Mouse (Mus musculus) heart, adult 18-20 months (tissue): ENCODE measurements around the gene Nsf. TPM values are rescaled to one million over a fixed set of nuclear protein-coding genes. Genes with fewer than 3 reads are reported as not detected.
"Not testable (repeated sequence)": the region's sequence is repeated elsewhere in the genome, so short reads cannot be mapped to it uniquely, and the experiment has no call there.

Experiments
- DNase-seq, 2 experiments: peaks; one replicate each; pipeline ENCODE4 v3.0.0; 2021 to 2022; ENCODE audit warnings: mixed read lengths in 1 of 2
- total RNA-seq, 2 experiments: library from RNA; stranded (reverse); gene quantifications; 2 replicates each; pipeline ENCODE4 v1.2.3; 2021

The Nsf gene
- total RNA-seq, 2 experiments from 2014 or later: 23.8 to 33.2 TPM

GRCm38 (mm10) chr11:103892831-103893230, 61.0 kb downstream of the Nsf start:
- DNase-seq: no peak

DNA sequence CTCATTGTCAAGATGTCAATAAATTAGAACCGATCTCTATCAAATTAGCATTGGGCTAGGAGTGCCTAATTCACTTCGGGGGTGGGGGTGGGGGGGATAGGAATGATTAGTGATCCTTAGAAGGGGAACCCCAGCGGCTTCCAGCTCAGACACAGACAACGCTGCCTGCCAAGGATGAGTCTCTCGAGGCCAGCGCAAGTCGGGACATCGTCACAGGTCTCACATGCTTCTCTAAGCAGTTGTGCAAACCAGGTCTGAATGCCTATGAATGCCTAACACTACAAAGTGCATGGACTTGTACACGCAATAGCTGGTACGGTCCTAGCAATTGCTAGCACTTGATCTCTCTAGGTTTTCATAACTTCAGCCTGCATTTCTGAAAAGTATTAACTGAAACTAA, 62.1 kb downstream of the Nsf start:
- no peak for DNase-seq

DNA sequence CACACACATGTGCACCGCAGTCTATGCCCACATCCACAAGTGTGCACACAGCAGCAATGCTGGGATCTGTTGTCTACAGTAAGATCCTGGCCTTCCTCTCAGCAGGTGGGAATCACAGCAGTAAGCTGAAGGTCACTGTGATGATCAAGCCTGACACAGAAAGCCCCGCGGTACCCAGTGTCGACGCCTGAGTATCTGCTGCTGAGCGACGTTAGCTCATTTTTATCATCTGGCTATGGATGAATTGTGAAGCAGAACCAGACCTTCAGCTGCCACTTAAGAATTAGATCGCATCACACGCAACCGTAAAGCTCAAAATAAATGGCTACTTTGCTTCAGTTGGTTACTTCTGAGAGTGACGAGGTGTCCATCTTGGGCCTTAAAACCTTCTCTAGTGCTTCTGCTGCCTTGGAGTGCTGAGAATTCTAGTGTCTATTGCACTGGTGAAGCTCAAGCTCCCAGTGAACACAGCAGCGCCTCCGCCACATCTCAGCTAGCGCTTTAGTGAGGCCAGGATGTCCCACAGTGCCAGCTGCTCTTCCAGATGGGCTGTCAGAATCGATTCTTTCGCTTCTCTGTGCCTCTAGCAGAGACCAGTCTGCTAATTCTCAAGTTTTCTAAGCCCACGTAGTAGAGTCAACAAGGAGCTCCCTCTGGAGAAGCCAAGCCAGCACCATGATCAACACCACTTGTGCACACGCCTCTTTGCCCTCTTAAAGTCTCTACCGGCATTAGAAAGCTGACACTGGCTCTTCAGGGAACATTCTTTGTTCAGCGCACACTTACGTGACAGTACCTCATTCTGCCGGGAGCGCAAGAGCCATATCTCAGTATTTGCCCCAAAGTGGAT, 63.3 kb downstream of the Nsf start:
- no peak for DNase-seq

DNA sequence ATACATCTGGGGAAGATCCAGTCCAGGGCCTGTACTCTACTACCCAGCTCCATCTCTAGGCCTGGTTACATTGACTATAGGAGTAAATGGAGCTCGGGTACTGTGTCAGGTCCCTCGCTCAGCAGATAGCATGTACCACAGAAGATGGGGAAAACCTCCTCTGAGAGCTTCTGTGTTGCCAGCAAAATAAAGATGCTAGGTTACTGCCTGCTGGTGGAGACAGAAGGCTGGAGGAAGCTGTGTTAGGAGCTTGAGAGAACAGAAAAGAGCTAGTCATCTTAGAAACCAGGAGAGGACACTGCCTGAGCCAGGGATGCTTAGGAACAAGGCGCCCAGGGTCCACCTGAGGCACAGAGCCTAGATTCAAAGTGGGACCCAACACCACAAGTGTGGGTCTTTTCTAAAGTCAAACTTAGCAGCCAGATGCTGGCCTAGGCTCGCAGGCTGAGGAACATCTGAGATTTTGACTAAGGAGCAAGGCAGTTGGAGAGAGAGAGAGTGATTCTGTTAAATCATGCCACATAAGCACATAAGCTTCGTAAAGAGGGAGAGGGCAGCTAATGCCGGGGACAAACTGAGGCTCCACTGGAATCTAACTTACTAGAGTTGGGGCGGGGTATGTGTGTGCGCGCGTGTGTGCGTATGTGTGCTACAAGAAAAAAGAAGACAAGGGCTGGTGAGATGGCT, 66.0 kb downstream of the Nsf start:
- DNase-seq: no peak

GRCm38 (mm10) chr11:103884749-103885383, 69.0 kb downstream of the Nsf start:
- DNase-seq: no peak

- no peak for DNase-seq
Observed at GRCm38 (mm10) chr11:103883793-103884192, 70.1 kb downstream of the Nsf start.

- DNase-seq: not testable (repeated sequence)
Observed at GRCm38 (mm10) chr11:103879476-103879875, 74.4 kb downstream of the Nsf start.

GRCm38 (mm10) chr11:103878441-103878840, 75.4 kb downstream of the Nsf start:
- no peak for DNase-seq

DNA sequence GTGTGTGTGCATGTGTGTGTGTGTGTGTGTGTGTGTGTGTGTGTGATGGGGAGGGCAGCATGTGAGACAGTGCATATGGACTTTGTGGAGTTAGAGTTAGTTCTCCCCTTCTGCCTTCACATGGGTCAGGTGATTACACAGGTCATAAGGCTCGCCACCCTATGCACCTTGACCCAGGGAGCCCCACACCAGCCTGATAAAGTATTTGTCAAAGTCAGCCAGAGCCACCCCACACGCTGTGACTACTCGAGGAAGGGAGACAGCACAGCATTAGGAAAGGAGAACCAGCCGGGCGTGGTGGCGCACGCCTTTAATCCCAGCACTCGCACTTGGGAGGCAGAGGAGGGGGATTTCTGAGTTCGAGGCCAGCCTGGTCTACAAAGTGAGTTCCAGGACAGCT, 83.5 kb downstream of the Nsf start:
- no peak for DNase-seq

DNA sequence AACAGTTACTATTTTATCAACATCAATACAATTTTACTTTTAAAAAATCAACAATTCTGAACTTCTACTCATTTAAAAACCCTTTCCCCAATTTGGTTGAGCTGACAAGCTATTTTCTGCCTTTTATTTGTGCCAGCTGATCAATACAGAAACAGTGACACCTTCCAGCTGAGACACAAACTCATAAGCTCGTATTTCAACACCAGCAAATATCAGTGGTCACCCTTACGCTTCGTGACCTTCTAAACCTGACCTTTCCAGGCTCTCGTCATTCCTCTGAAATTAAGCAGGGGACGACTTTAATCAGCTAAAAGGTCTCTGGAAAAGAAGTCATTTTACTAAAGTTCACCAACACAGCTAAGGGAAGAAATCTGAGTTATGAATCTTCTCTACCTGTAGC, 86.2 kb downstream of the Nsf start:
- no peak for DNase-seq

GRCm38 (mm10) chr11:103865346-103865745, 88.5 kb downstream of the Nsf start:
- DNase-seq: no peak

DNA sequence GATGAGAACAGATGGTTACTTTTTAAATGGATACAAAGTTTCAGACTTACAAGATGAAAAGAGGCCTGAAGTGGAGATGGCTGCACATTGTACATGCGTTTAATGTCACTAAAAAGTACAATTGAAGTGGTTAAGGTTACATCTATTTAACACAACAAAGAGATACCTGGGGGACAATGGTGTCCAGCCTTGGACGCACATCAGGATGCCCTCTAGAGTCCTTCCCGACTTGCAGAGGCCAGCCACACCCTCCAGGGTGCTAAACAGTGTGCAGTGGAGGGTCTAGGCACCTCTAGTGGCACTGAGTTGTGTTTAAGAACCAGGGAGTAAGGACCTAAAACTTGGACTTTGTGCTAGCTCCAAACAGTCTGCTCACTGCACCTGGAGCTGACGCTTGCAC, 89.4 kb downstream of the Nsf start:
- no peak for DNase-seq

DNA sequence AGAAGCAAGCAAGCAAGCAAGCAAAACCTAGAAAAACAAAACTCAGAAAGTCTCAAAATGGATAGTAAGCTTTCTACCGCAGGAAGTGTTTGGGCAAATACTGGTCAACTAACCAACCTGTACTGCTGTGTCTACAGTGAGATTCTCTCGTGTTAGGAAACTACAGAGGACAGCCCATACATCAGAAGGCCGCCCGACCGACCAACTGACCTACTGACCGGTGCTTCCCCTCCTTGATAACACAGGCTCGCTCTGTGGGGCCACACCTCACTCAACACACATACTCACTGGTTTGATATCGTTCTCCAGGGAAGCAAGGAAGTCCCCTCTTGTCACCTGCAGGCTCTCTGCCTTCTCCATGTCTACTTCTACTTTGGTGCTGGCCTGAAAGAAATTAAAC, 90.9 kb downstream of the Nsf start:
- DNase-seq: no peak

DNA sequence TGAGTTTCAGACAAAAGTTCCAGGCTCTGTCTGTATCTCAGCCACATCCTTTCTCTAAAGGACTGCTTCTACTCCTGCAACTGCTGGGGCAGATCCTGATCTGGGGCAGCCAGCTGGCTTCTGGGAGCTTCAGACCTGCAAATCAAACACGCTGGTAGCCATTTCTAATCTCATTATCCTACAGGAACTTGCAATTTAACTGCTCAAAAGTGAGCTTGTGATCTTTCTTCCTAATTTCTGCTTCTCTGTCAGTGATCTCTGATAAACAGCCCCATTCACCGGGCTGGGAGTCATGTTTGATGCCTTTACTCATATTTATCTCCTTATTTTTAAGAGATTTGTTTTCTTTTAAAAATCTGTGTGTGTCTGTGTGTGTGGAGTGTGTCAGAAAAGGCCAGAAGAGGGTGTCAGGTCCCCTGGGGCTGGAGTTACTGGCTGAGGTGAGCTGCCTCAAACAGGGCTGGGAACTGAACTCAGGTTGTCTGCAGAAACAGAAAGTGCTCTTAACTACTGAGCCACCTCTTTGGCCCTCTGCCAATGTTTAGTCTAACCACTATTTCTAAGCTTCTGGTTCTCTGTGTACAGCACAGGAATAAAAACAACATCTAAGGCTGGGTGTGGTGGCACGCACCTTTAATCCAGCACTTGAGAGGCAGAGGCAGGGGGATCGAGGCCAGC, 93.8 kb downstream of the Nsf start:
- DNase-seq: no peak

DNA sequence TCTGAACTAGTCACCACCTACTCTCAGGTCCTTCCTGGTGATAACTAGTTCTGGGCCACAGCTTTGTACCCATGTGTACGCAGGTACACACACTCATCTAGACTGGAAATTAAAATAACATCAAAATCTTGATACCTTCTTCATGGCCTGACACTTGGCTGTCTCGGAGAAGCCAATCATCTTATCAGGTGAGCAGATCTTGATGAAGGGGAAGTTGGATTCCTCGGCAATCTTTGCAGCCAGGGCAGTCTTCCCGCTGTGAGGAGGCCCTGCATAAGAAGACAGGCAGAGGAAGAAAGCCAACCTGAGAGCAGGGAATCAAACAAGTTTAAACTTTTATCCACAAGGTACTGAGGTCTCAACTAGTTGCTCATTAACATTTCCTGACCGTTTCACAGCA, 95.1 kb downstream of the Nsf start:
- DNase-seq: no peak

DNA sequence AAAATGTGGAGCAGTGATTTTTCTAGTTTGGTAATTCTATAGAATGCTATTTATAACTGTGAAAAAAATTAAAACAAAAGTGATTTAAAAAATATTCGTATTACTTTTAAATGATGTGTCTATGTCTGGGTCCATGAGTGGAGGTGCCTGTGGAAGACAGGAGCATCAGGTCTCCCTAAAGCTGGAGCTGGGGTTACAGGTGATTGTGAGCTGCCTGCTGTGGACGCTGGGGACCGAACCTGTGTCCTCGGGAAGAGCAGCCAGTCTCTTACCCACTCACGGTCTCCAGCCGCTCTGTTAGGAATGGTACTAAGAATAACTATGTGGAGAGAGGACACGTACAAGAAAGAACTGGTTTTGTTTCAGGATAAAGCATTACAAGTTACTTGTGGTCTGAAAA, 97.2 kb downstream of the Nsf start:
- no peak for DNase-seq

GRCm38 (mm10) chr11:103854294-103854693, 99.6 kb downstream of the Nsf start:
- no peak for DNase-seq

GRCm38 (mm10) chr11:103853284-103853920, 100.5 kb downstream of the Nsf start:
- DNase-seq: no peak

GRCm38 (mm10) chr11:103852590-103853283, 101.1 kb downstream of the Nsf start:
- DNase-seq: no peak

GRCm38 (mm10) chr11:103848287-103848686, 105.6 kb downstream of the Nsf start:
- no peak for DNase-seq

- DNase-seq: no peak
Observed at GRCm38 (mm10) chr11:103840834-103841233, 113.0 kb downstream of the Nsf start.

- DNase-seq: no peak
Observed at GRCm38 (mm10) chr11:103838955-103839354, 114.9 kb downstream of the Nsf start.
